Mouse (Mus musculus) intestine, embryonic 15.5 days (tissue): Measurements from ENCODE around the gene Sphk1. TPM values are rescaled to one million over a fixed set of nuclear protein-coding genes. Genes with fewer than 3 reads are reported as not detected.

ENCODE experiments used
- ATAC-seq: fragments of 200-750 bp; cut with Nextera tagmentation; 2 replicates; pipeline ENCODE4 v1.8.0; 2017; ENCODE audit warnings: moderate TSS enrichment, moderate library complexity
- H3K27ac ChIP-seq: fragments of 300-500 bp; sonication (generic); 2 replicates; pipeline ENCODE4 v1.5.1; 2015; ENCODE audit warnings: mild to moderate bottlenecking, inconsistent platforms
- H3K27me3 ChIP-seq: fragments of 300-500 bp; sonication (generic); replicated peaks from 2 replicates; pipeline ENCODE4 v1.6.1; 2015; ENCODE audit warnings: inconsistent platforms
- H3K36me3 ChIP-seq: fragments of 300-500 bp; sonication (generic); 2 replicates; pipeline ENCODE4 v1.6.1; 2015; ENCODE audit warnings: inconsistent platforms
- H3K4me1 ChIP-seq: fragments of 300-500 bp; sonication (generic); replicated peaks from 2 replicates; pipeline ENCODE4 v1.6.1; 2015; ENCODE audit warnings: inconsistent platforms
- H3K4me2 ChIP-seq: fragments of 300-500 bp; sonication (generic); replicated peaks from 2 replicates; pipeline ENCODE4 v1.6.1; 2015; ENCODE audit warnings: mild to moderate bottlenecking, inconsistent platforms
- H3K4me3 ChIP-seq: fragments of 300-500 bp; sonication (generic); replicated peaks from 2 replicates; pipeline ENCODE4 v1.5.1; 2015; ENCODE audit warnings: inconsistent platforms
- H3K9ac ChIP-seq: fragments of 300-500 bp; sonication (generic); 2 replicates; pipeline ENCODE4 v1.6.1; 2015; ENCODE audit warnings: inconsistent platforms
- H3K9me3 ChIP-seq: fragments of 300-500 bp; sonication (generic); 2 replicates; pipeline ENCODE4 v1.6.1; 2016; ENCODE audit warnings: inconsistent platforms
- WGBS: fragments of 180-500 bp; shearing (Covaris S2); methylation state at CpG from one replicate; pipeline ENCODE4 v1.1.7; 2015; 5-methylcytosine and 5-hydroxymethylcytosine counted together
- polyA plus RNA-seq: library from polyadenylated mRNA; unstranded; fragments of >200 nt; fragmentation: Nextera tagmentation; extraction: Ambion mirVana; gene quantifications from 2 replicates; pipeline ENCODE4 v1.2.1, GENCODE M21; 2015

The Sphk1 gene
- polyA plus RNA-seq, 1 experiment from 2014 or later: 5.4 TPM

DNA sequence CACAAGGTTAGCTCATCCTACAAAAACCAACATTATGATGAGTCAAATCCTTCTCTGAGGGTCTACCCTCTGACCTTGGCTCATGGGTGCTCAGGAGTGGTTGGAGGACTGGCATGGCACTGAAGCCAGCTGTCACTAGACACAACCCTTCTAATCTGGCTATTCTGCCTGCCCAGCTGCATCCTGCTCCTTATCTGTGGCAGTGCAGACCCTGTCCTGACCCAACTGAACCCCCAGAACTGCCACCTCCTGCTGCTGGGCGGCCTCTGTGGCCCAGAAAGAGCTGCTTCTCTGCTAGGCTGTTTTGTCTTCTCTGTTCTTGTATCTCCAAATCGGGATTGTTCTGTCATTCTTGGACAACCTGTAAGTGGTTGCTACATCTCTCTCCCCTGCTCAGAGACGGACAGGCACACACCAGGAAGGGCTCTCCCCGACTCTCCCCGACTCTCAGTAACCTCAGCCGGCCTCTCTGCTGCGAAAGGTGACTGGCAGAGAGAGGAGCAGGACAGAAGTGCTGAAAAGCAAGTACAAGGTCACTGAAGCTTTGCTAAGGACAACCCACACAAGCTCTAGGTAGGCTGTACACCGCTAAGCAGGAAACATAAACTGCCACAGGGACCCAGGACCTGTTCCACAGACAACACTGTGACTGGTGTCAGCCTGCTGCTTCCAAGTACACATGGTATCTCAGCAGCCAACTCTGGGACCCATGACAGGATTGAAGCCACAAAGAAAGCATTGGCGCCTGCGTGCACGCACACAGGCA is 18.7 kb downstream of the Sphk1 start:
- Histone ChIP-seq H3K9ac (no peak overlapping the region), H3K27me3 (no peaks in the 10 kb centered on the region), H3K9me3 (no peaks in the 10 kb centered on the region), H3K36me3 (peaks cover 9% of the 10 kb centered on the region), H3K4me1 (peaks cover 18% of the 10 kb centered on the region), H3K27ac (no peak overlapping the region), H3K4me2 (no peak overlapping the region), H3K4me3 (no peak overlapping the region)
- WGBS: 85% methylated on average over 11 of the region's 11 CpGs
- ATAC-seq: no peak; the same call in 1 of the 2 replicates

DNA sequence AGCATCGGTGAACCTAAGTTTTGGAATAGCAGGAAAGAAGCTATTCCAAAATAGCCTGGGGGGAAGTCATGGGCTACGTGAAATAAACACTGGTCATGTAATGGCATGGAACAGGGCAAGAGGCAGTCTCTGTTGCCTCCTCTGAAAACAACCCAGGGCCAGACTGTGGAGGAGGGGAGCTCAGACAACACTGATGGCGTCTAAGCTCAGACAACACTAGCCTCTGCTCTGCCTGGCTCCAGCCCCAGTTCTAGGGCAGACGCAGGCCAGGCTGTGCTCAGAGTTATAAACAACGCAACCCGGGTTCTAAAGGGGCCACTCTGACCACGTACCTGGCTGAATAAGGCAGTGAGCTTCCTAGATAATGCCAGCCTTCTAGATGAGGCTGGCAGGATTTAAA is 20.0 kb downstream of the Sphk1 start:
- H3K9me3 ChIP-seq: no peaks in the 10 kb centered on the region
- H3K4me2 ChIP-seq: no peak overlapping the region
- peaks cover 21% of the 10 kb centered on the region for H3K4me1 ChIP-seq
- no peak overlapping the region for H3K4me3 ChIP-seq
- peaks cover 2% of the 10 kb centered on the region for H3K36me3 ChIP-seq
- H3K9ac ChIP-seq: 0 out of 2 replicates have a peak overlapping the region, but pooled peaks have one; percentile 18
- no peaks in the 10 kb centered on the region for H3K27me3 ChIP-seq
- ATAC-seq: no peak
- WGBS: 38% methylated on average over 7 of the region's 7 CpGs
- 0 out of 2 replicates have a peak overlapping the region, but pooled peaks have one; percentile 19 for H3K27ac ChIP-seq

DNA sequence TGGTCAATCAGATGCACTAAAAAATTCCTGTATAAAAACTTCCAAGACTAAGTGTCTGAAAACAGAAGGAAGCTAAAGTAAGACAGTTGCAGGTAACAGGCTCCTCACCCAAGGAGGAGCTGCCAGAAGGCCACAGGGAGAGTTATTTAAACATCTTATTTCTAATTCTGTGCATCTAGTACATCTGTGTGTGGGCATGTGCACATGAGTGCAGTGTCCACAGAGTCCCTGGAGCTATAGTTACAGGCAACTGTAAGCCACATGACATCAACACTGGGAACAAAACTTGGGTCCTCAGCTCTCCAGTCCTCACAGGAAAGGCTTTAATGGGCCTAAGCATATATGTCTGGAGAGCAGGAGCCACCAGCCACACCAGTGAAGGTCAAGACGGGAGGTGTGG is 21.5 kb downstream of the Sphk1 start:
- no peak for ATAC-seq
- no peak overlapping the region for H3K4me2 ChIP-seq
- H3K36me3 ChIP-seq: no peaks in the 10 kb centered on the region
- H3K27me3 ChIP-seq: no peaks in the 10 kb centered on the region
- no peak overlapping the region for H3K27ac ChIP-seq
- H3K4me3 ChIP-seq: no peak overlapping the region
- 52% methylated on average over 1 of the region's 1 CpGs for WGBS
- no peaks in the 10 kb centered on the region for H3K9me3 ChIP-seq
- peaks cover 24% of the 10 kb centered on the region for H3K4me1 ChIP-seq
- no peak overlapping the region for H3K9ac ChIP-seq

GRCm38 (mm10) chr11:116554171-116554878 is 23.6 kb downstream of the Sphk1 start:
- Histone ChIP-seq H3K36me3 (no peaks in the 10 kb centered on the region), H3K4me2 (no peak overlapping the region), H3K27me3 (no peaks in the 10 kb centered on the region), H3K4me3 (no peak overlapping the region), H3K4me1 (peaks cover 24% of the 10 kb centered on the region), H3K27ac (no peak overlapping the region), H3K9ac (no peak overlapping the region), H3K9me3 (no peaks in the 10 kb centered on the region)
- ATAC-seq: no peak
- WGBS: 30% methylated on average over 12 of the region's 12 CpGs

GRCm38 (mm10) chr11:116555572-116555971 is 24.8 kb downstream of the Sphk1 start:
- H3K4me2 ChIP-seq: no peak overlapping the region
- 60% methylated on average over 1 of the region's 1 CpGs for WGBS
- H3K4me1 ChIP-seq: peaks cover 19% of the 10 kb centered on the region
- H3K27ac ChIP-seq: no peak overlapping the region
- ATAC-seq: no peak
- H3K9me3 ChIP-seq: no peaks in the 10 kb centered on the region
- H3K4me3 ChIP-seq: no peak overlapping the region
- H3K27me3 ChIP-seq: no peaks in the 10 kb centered on the region
- H3K36me3 ChIP-seq: no peaks in the 10 kb centered on the region
- no peak overlapping the region for H3K9ac ChIP-seq

DNA sequence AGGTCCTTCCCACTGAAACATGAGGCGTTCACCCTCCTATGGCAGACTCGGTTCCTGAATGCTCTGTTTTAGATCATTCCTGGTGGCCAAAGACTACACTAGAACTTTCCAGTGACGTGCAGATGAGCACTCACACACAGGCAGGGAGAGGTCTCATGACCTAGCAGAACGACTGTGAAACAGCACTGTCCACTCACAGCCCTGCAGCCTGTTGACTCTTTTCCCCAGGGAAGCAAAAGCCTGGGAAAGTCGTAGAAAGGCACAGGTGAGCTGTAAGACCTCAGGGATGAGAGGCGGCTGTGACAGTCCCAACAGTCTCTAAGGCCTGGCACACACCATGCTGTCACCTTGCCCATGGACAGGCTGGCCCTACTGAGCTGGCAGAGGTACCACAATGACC is 25.6 kb downstream of the Sphk1 start:
- 46% methylated on average over 6 of the region's 6 CpGs for WGBS
- H3K36me3 ChIP-seq: no peaks in the 10 kb centered on the region
- peak; percentile 28; the same call in 1 of the 2 replicates for ATAC-seq

GRCm38 (mm10) chr11:116565283-116566041 is 34.7 kb downstream of the Sphk1 start:
- ATAC-seq: peak; percentile 77
- no peak overlapping the region for H3K27ac ChIP-seq
- H3K4me2 ChIP-seq: no peak overlapping the region
- H3K27me3 ChIP-seq: no peaks in the 10 kb centered on the region
- no peak overlapping the region for H3K9ac ChIP-seq
- WGBS: 45% methylated on average over 7 of the region's 7 CpGs
- H3K4me3 ChIP-seq: no peak overlapping the region
- H3K36me3 ChIP-seq: no peaks in the 10 kb centered on the region
- no peaks in the 10 kb centered on the region for H3K9me3 ChIP-seq
- peaks cover 11% of the 10 kb centered on the region; the same call in 1 of the 2 replicates for H3K4me1 ChIP-seq

More for the DNA sequence above, 25.6 kb downstream of the Sphk1 start:
- Histone ChIP-seq H3K4me1 (peaks cover 12% of the 10 kb centered on the region), H3K27me3 (no peaks in the 10 kb centered on the region), H3K9me3 (no peaks in the 10 kb centered on the region), H3K4me2 (no peak overlapping the region), H3K27ac (no peak overlapping the region), H3K4me3 (no peak overlapping the region), H3K9ac (no peak overlapping the region)

DNA sequence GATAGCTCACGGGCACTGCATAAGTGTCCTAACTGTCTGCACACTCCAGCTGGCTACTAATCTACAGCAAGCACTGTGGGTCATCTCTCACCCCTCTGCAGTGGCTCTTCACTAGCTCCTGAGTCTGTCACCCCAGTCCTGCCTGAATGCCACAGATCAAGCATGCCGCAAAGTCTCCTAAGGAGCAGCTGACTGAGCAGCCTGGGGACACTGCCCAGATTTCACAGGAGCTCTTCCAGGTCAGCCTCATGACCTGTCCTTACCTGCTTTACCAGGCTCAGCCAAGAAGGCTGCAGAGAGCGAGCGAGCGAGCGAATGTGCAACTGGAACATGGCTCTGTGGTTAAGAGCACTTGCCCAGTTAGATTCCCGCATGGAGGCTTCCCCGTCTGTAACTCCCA is 36.8 kb downstream of the Sphk1 start:
- WGBS: 87% methylated on average over 8 of the region's 8 CpGs
- ATAC-seq: no peak
- no peaks in the 10 kb centered on the region for H3K27me3 ChIP-seq

GRCm38 (mm10) chr11:116570821-116571220 is 40.1 kb downstream of the Sphk1 start:
- H3K4me1 ChIP-seq: peaks cover 27% of the 10 kb centered on the region
- H3K36me3 ChIP-seq: no peaks in the 10 kb centered on the region
- no peaks in the 10 kb centered on the region for H3K27me3 ChIP-seq
- no peak for ATAC-seq
- H3K9me3 ChIP-seq: no peaks in the 10 kb centered on the region
- no peak overlapping the region for H3K4me3 ChIP-seq
- H3K9ac ChIP-seq: no peak overlapping the region
- H3K27ac ChIP-seq: no peak overlapping the region
- H3K4me2 ChIP-seq: no peak overlapping the region
- 79% methylated on average over 7 of the region's 7 CpGs for WGBS

More for the DNA sequence above, 36.8 kb downstream of the Sphk1 start:
- H3K27ac ChIP-seq: no peak overlapping the region
- no peak overlapping the region for H3K4me2 ChIP-seq
- H3K4me1 ChIP-seq: peaks cover 24% of the 10 kb centered on the region
- H3K9ac ChIP-seq: no peak overlapping the region
- H3K4me3 ChIP-seq: no peak overlapping the region
- no peaks in the 10 kb centered on the region for H3K36me3 ChIP-seq
- H3K9me3 ChIP-seq: no peaks in the 10 kb centered on the region

DNA sequence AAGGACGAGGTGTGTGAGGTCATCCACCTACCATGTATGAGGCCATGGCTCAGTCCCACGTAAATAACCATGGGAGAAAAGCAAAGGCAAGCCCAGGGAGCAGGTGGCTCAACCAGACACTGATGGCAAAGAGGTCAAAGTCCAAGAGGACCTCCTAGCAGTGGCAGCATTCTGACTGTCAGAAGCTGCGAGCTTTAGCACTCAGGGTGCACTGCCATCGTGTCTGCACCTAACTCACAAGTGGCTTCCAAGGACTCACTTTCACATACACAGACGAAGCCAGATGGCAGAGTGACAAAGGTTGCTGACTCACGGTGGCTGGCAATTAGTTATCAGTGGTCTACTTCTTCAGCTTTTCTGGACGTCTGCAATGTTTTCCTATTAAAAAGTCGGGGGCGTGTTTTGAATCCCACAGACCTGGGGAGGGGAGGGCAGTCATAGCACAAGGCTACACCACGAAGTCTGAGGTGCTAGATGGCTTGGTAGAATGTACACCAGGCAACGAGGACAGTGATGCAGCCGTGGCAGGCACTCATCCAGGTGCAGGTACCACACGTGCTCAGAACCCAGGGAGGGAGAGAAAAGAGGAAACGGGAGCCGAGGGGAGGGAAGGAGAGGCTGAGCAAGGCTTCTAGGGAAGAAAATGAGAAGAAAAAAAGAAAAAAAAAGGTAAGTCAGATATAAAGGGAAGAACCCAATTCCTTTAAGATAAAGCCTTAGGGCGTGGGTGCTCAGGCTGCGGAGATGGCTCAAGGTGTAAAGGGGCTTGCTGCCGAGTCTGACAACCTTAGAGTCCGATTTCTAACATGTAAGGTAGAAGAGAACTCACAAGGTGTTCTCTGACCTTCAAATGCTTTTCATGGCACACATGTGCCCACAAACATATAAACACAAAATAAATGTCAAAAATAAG is 41.3 kb downstream of the Sphk1 start:
- no peak overlapping the region for H3K4me3 ChIP-seq
- 68% methylated on average over 19 of the region's 19 CpGs for WGBS
- ATAC-seq: peak; percentile 57
- H3K4me1 ChIP-seq: peaks cover 26% of the 10 kb centered on the region
- H3K9me3 ChIP-seq: no peaks in the 10 kb centered on the region
- 0 out of 2 replicates have a peak overlapping the region, but pooled peaks have one; percentile 11 for H3K27ac ChIP-seq
- no peak overlapping the region for H3K4me2 ChIP-seq
- no peak overlapping the region for H3K9ac ChIP-seq
- no peaks in the 10 kb centered on the region for H3K36me3 ChIP-seq
- H3K27me3 ChIP-seq: no peaks in the 10 kb centered on the region

- Histone ChIP-seq H3K4me1 (peaks cover 26% of the 10 kb centered on the region), H3K4me2 (no peak overlapping the region), H3K9ac (no peak overlapping the region), H3K9me3 (no peaks in the 10 kb centered on the region), H3K27ac (no peak overlapping the region), H3K36me3 (no peaks in the 10 kb centered on the region), H3K27me3 (no peaks in the 10 kb centered on the region), H3K4me3 (no peak overlapping the region)
- ATAC-seq: peak; percentile 47
- WGBS: 45% methylated on average over 12 of the region's 12 CpGs
These were observed 42.2 kb downstream of the Sphk1 start for GRCm38 (mm10) chr11:116572756-116573543.
